Mouse (Mus musculus) lung, postnatal 14 days (tissue): ENCODE data around the gene Cop1.

Experiments
- DNase-seq: peaks from one replicate; pipeline ENCODE4 v3.0.0; 2021

Gene Cop1

DNA sequence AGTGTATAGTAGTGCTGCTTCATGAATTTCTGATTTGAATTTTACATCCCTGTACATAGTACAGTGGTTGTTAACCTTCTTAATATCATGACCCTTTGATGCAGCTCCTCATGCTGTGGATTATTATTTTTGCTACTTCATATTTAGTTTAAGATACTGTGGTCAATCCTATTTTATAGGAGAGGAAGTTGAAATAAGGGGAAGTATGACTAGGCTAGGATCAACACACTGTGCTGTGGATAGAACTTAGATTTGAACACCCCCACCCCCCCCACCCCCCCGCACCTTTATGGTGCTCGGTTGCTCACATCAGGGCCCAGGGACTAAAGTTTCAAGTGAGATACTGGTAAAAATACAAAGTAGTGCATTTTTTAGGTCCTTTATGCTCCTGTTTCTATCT, 58.7 kb downstream of the Cop1 start:
- no peak for DNase-seq

DNA sequence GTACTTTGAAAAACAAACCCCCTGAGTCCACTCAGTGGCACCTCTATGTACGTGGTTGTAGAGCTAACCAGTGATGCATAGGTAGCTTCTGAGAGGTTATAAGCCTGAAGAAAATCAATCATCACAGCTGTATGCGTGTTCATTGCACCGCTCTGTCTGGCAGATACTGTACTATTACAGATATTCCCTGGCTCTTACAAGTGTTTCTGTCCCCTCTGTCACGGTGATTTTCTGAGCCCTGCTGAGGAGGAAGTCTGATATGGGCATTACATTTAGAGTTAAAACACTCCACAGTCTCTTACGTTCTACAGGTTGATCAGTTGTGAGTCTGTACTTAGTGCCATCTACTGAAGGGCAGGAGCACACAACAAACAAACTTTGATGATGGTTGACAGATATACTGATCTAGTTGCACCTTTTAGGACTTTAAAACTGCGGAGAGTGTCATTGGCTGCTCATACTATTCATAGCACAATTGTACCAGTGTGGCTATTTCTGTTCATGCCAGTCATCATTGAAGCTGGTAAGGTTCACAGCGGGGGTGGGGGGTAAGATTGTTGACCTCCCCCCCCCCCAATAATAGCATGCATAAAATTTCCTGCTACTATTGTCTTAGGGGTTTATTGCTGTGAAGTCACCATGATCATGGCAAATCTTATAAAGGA, 69.4 kb downstream of the Cop1 start:
- no peak for DNase-seq

- DNase-seq, result no peak
Observed at GRCm38 (mm10) chr1:159313625-159314024, 81.5 kb downstream of the Cop1 start.

DNA sequence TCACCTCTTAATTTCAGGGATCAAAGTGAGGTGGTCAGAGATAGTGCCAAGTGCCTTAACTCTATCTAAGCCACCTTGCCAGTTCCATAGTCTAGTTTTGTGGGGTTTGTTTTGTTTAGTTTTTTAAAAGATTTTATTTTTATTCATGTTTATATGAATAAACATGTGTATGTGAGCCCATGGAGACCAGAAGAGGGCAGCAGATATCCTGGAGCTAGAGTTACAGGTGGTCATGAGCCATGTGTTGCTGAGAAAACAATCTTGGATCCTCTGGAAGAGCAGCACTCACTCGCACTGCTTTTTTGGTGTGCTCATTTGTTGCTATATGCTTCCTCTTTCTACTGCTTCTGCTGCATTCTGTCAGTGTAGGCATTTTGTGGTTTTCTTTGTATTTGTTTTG, 90.5 kb downstream of the Cop1 start:
- DNase-seq, result no peak

GRCm38 (mm10) chr1:159331008-159331407, 98.9 kb downstream of the Cop1 start:
- DNase-seq, result no peak

DNA sequence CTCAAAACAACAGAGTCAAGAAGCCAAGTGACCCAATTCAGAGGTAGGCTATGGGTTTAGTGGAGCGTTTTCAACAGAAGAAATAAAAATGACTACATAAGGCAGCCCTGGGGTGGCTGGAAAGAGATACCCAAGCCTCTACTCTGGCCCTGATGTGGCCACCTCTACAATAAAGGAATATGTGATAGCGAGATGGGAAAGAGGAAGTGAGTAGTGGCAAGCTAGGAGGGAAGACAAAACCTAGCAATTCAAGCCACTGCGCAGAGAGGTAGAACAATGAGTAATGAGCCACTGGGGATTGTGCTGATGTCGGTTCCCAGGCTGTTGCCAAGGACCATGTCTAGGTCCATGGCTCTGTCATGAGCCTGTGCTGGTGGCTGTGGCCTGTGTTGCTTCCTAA, 102.0 kb downstream of the Cop1 start:
- DNase-seq, result no peak

GRCm38 (mm10) chr1:159342355-159342754, 110.2 kb downstream of the Cop1 start:
- DNase-seq, result no peak

DNA sequence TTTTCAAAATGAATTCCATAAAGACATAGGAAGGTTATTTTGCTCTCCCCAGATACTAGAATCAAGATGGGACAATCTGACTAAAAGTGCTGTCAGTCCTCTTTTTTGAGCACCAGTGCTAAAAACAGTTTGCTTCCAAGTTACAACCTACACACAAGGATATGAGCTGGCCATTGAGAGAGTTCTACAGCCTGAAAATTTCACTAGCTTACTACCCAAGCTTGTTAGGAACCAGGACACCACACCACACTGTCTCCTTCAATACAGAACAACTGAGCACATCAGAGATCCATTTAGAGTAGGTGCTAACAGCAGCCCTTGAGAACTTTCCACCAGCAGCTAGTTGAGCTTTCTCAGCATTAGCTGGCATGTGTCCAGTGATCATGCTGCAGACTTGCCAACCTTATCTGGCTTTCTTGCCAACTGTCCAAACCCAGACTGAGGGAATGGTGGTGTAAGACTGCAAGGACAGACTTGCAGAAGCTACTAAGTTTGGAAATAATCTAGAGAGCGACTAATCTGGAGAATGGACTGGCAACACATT, 123.0 kb downstream of the Cop1 start:
- peak; percentile 34 for DNase-seq

GRCm38 (mm10) chr1:159358713-159359112, 126.6 kb downstream of the Cop1 start:
- DNase-seq, result no peak

DNA sequence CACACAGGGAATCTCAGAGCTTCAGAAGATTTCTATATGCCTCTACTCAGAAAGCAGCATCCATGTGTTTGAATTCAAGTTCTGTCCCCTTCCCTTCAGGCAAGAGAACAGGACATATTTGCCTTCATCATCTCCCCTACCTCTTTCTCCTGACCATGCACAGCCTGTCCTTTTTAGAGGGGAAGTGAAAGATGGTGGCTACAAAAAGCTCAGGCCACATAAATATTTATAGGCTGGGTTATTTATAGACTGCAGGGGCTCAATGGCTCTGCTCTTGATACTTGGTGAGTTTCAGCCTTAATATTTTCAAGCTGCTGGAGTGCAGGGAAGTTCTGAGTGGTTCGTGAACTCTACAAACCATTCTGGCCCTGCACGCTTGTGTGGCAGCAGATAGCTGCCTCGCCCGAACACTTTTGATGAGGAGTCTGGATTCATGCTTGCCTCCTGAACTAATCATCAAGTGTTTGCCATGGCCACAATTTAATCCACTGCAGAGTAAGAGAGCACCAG, 139.8 kb downstream of the Cop1 start:
- DNase-seq, result no peak

DNA sequence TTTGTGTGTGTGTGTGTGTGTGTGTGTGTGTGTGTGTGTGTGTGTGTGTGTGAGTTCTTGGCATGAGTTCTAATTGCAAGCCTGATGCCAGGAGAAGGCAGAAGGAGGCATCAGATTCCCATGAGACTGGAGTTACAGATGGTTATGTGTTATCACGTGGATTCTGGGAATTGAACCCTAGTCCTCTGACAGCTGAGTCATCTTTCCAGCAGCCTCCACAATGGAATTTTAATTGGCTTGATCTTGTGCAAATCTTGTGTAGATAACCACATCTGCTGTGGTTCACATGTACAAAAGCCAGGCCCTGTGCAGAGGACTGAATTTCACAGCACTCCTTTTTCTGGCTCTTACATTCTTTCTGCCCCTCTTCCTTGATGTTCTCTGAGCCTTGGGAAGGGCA, 150.1 kb downstream of the Cop1 start:
- no peak for DNase-seq

DNA sequence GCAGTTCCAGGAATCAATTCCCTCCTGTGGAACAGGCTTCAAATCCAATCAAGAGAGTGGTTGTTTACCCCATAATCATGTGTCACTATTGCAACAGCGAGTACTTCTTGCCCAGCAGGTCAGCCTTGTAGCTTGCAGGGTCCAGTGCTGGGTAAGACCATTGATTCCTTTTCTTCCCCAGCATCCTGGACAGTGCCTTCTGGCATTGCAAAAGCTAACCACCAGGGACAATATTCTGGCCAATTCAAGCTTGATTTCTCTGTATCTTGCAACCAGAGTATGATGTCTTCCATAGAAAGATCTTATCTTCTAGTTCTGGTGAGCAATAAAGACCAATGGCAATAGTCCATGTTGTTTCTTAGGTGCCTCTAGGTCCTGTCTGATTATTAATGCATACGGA, 150.8 kb downstream of the Cop1 start:
- no peak for DNase-seq

DNA sequence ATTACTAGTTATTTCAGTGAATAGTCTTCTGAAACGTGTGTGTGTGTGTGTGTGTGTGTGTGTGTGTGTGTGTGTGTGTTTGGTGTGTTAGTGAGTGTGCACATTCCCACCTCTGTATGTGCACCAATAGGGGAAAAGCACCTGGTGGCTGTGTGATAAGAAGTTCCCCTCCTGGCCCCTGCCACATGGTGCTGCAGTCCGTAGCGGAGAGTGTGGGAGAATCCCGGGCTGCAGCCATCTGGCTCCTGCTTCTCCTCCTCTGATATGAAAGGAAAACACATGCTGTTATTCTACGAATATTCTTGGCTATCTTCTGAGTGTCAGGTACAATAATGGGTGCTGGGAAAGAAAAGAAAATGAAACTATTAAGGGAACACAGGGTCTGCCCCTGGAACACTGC, 154.3 kb downstream of the Cop1 start:
- DNase-seq, result no peak

DNA sequence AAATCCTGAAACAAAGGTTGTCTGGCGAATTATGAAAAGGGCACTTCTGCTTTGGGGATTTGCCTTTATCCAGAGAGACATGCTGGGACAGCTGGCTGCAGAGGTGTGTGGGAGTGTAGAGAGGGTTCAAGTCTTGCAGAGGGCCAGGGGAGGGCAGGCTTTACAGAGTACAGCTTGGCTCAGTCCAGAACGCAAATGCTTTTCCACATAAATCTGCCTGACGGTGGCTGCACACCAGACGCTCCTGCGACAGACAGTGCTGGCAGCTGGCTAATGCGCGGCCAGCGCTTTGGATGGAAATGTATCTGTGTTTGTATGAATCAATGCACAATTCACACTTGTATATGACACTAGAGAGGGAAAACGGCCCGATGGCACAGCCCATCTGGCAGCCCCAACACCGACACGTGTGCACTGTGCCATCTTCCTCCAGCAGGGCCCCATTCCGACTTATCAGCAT, 156.5 kb downstream of the Cop1 start:
- DNase-seq, result no peak

- DNase-seq, result peak; percentile 79
Observed at GRCm38 (mm10) chr1:159390049-159390448, 157.9 kb downstream of the Cop1 start.

DNA sequence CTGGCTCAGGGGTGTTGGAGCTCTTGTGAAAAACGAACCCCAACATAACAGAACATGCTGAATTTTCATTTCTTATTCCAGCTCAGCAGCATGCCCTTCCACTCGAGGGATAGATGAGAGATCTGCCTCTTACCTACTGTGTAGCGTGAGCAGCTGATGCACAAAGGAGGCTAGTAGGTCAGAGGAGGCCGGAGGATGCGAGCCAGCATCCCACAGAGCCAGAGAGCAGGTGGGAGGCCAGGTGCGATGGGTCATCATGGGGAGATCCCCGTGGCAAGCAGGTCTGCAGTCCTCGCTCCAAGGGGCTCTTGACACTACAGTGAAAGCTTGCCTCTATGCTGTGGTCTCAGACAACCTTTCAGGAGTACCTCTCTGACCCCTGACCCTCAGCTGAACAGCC, 160.5 kb downstream of the Cop1 start:
- DNase-seq, result no peak

DNA sequence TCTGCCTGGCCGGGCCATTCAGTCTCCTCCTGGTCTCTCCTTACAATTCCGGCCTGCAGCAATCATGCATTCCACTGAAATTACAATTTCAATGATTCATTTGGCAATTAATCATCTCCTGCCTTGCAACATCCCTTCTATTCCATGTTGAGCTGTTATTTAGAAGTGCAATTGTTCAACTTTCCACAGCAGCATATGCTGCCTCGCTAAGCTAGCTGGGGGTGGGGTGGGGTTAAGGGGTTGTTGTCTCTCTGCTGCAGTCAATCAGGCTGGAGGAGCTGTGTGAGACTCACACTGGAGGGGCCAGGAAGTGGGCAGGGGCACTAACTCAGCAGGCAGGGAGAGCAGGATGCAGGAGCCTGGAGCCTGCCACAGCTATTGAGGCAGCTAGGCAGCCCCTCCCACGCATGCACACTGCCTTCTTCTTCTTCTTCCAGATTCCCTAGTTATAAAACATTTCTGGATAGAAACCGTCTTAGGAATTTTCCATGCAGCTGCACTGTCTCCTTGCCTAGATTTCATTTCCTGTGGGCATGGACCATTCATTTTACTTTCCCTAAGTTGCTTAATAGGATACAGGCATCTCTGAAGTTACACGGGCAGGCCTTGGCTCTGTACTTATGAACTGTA, 161.1 kb downstream of the Cop1 start:
- DNase-seq, result peak; percentile 28

DNA sequence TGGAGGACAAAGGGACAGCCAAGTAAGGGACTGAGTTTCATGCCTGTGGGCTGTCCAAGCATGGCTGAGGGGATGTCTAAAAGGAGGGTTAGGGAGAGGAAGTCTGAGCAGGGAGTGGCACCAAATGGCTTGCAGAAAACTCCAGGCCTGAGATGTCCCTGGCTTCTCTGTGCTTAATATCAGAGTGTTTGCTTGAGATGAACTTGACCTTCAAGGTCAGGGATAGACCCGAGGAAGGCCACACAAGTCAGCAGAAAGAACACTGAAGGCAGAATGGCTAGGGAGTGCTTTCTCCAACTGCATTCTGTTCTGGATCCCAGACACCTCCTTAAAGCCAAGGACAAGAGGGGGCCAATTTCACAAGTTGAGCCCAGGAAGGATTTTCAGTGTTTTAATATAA, 161.8 kb downstream of the Cop1 start:
- DNase-seq, result no peak

- peak; percentile 50 for DNase-seq
Observed at GRCm38 (mm10) chr1:159396515-159396914, 164.4 kb downstream of the Cop1 start.
